Mouse (Mus musculus): Measurements from ENCODE around the gene Wdr59.

GRCm38 (mm10) chr8:111562274-111562803 lies 40.4 kb upstream of the Wdr59 start:
- TF ChIP-seq POLR2A (IDR thresholded peaks at IDR 0.05; ENCODE audit: insufficient read depth, low read depth, low read length): no peak
- no peak for TF ChIP-seq CTCF (IDR thresholded peaks at IDR 0.05)
- TF ChIP-seq EP300 (IDR thresholded peaks at IDR 0.05; ENCODE audit: insufficient read depth, low read depth, low read length): no peak
